Mouse (Mus musculus): ENCODE results near the gene Mex3a. TPM values are rescaled to one million over a fixed set of nuclear protein-coding genes. Genes with fewer than 3 reads are reported as not detected.

The Mex3a gene
- polyA plus RNA-seq, 1 experiment from 2014 or later: 28.6 TPM

MicroRNA genes within 50 kb of the gene (microRNA counts, 519-probe panel; counts per million panel counts)
- 386 counts per million, percentile 18 among the panel's probes with 10 or more counts for microRNA mmu-miR-1905

Small RNAs within 50 kb of the gene (microRNA-seq; reads per million reads assigned to microRNA genes)
- not detected for gene Mir1905

Other genes with a start within 250 kb of the Mex3a start
- gene Gm38392, start 245.2 kb upstream of the Mex3a start, polyA plus RNA-seq (2015; fragmentation: Nextera tagmentation; extraction: Ambion mirVana): 0.16 TPM in 1 of 2 replicates, not detected in the other
- 7.3 and 7.5 TPM in 2 replicates for gene Tsacc, start 235.4 kb upstream of the Mex3a start, polyA plus RNA-seq (2015; fragmentation: Nextera tagmentation; extraction: Ambion mirVana)
- gene Cct3, start 235.3 kb upstream of the Mex3a start, polyA plus RNA-seq (2015; fragmentation: Nextera tagmentation; extraction: Ambion mirVana): 419 and 444 TPM in 2 replicates
- gene Glmp, start 207.4 kb upstream of the Mex3a start, polyA plus RNA-seq (2015; fragmentation: Nextera tagmentation; extraction: Ambion mirVana): 91.3 and 107 TPM in 2 replicates
- 1.0 and 1.2 TPM in 2 replicates for gene Tmem79, start 196.2 kb upstream of the Mex3a start, polyA plus RNA-seq (2015; fragmentation: Nextera tagmentation; extraction: Ambion mirVana)
- gene Smg5, start 196.1 kb upstream of the Mex3a start, polyA plus RNA-seq (2015; fragmentation: Nextera tagmentation; extraction: Ambion mirVana): 61.4 and 65.7 TPM in 2 replicates
- gene Paqr6, start 167.8 kb upstream of the Mex3a start, polyA plus RNA-seq (2015; fragmentation: Nextera tagmentation; extraction: Ambion mirVana): 1.2 and 1.9 TPM in 2 replicates
- gene Bglap3, start 159.7 kb upstream of the Mex3a start, polyA plus RNA-seq (2015; fragmentation: Nextera tagmentation; extraction: Ambion mirVana): not detected in 2 replicates
- 1.3 TPM in 1 of 2 replicates, not detected in the other for gene Bglap2, start 153.7 kb upstream of the Mex3a start, polyA plus RNA-seq (2015; fragmentation: Nextera tagmentation; extraction: Ambion mirVana)
- gene Bglap, start 147.9 kb upstream of the Mex3a start, polyA plus RNA-seq (2015; fragmentation: Nextera tagmentation; extraction: Ambion mirVana): 0.88 TPM in 1 of 2 replicates, not detected in the other
- 18.3 and 19.2 TPM in 2 replicates for gene Pmf1, start 122.1 kb upstream of the Mex3a start, polyA plus RNA-seq (2015; fragmentation: Nextera tagmentation; extraction: Ambion mirVana)
- gene Slc25a44, start 107.3 kb upstream of the Mex3a start, polyA plus RNA-seq (2015; fragmentation: Nextera tagmentation; extraction: Ambion mirVana): 36.7 and 39.3 TPM in 2 replicates
- gene Sema4a, start 71.2 kb upstream of the Mex3a start, polyA plus RNA-seq (2015; fragmentation: Nextera tagmentation; extraction: Ambion mirVana): 42.5 and 44.0 TPM in 2 replicates
- 51.0 and 59.7 TPM in 2 replicates for gene Lmna, start 22.4 kb upstream of the Mex3a start, polyA plus RNA-seq (2015; fragmentation: Nextera tagmentation; extraction: Ambion mirVana)
- 0.69 TPM in 1 of 2 replicates, not detected in the other for gene Rab25, start 15.9 kb downstream of the Mex3a start, polyA plus RNA-seq (2015; fragmentation: Nextera tagmentation; extraction: Ambion mirVana)
- gene Lamtor2, start 20.7 kb downstream of the Mex3a start, polyA plus RNA-seq (2015; fragmentation: Nextera tagmentation; extraction: Ambion mirVana): 181 and 193 TPM in 2 replicates
- gene Ubqln4, start 21.4 kb downstream of the Mex3a start, polyA plus RNA-seq (2015; fragmentation: Nextera tagmentation; extraction: Ambion mirVana): 39.8 and 41.3 TPM in 2 replicates
- 127 and 144 TPM in 2 replicates for gene Ssr2, start 43.5 kb downstream of the Mex3a start, polyA plus RNA-seq (2015; fragmentation: Nextera tagmentation; extraction: Ambion mirVana)
- 104 and 131 TPM in 2 replicates for gene Arhgef2, start 73.6 kb downstream of the Mex3a start, polyA plus RNA-seq (2015; fragmentation: Nextera tagmentation; extraction: Ambion mirVana)
- gene Rxfp4, start 120.7 kb downstream of the Mex3a start, polyA plus RNA-seq (2015; fragmentation: Nextera tagmentation; extraction: Ambion mirVana): not detected in 2 replicates
- 84.4 and 94.9 TPM in 2 replicates for gene Khdc4, start 153.4 kb downstream of the Mex3a start, polyA plus RNA-seq (2015; fragmentation: Nextera tagmentation; extraction: Ambion mirVana)
- gene Rit1, start 184.4 kb downstream of the Mex3a start, polyA plus RNA-seq (2015; fragmentation: Nextera tagmentation; extraction: Ambion mirVana): 59.4 and 65.6 TPM in 2 replicates
- gene Syt11, start 242.8 kb downstream of the Mex3a start, polyA plus RNA-seq (2015; fragmentation: Nextera tagmentation; extraction: Ambion mirVana): 217 and 225 TPM in 2 replicates

All from midbrain, embryonic 16.5 days (tissue).